Mouse (Mus musculus): ENCODE measurements around the gene Ceacam1.
"Not testable (repeated sequence)": the region's sequence is repeated elsewhere in the genome, so short reads cannot be mapped to it uniquely, and the experiment has no call there.

The Ceacam1 gene

GRCm38 (mm10) chr7:25477091-25477751, at the start of gene Ceacam1:
Gene Ceacam1 (minus strand): TSS chr7:25477603.
- DNase-seq, result not testable (repeated sequence)

- DNase-seq, result not testable (repeated sequence)
Observed at GRCm38 (mm10) chr7:25516070-25516777, 38.8 kb upstream of the Ceacam1 start.

- not testable (repeated sequence) for DNase-seq
Observed at GRCm38 (mm10) chr7:25515667-25516066, 38.3 kb upstream of the Ceacam1 start.

GRCm38 (mm10) chr7:25509925-25510324, 32.5 kb upstream of the Ceacam1 start:
- no peak for DNase-seq

- no peak for DNase-seq
Observed at GRCm38 (mm10) chr7:25494649-25495048, 17.2 kb upstream of the Ceacam1 start.

- DNase-seq, result not testable (repeated sequence)
Observed at GRCm38 (mm10) chr7:25490698-25491097, 13.3 kb upstream of the Ceacam1 start.

- DNase-seq, result not testable (repeated sequence)
Observed at GRCm38 (mm10) chr7:25489382-25489781, 12.0 kb upstream of the Ceacam1 start.

GRCm38 (mm10) chr7:25486186-25486585, 8.8 kb upstream of the Ceacam1 start:
- DNase-seq, result no peak

GRCm38 (mm10) chr7:25485061-25485460, 7.7 kb upstream of the Ceacam1 start:
- DNase-seq, result no peak

GRCm38 (mm10) chr7:25483133-25483735, 5.8 kb upstream of the Ceacam1 start:
- DNase-seq, result no peak

GRCm38 (mm10) chr7:25480791-25481190, 3.4 kb upstream of the Ceacam1 start:
- DNase-seq, result not testable (repeated sequence)

- DNase-seq, result no peak
Observed at GRCm38 (mm10) chr7:25479440-25479839, 2.0 kb upstream of the Ceacam1 start.

GRCm38 (mm10) chr7:25477752-25478093, 320 bp upstream of the Ceacam1 start:
- not testable (repeated sequence) for DNase-seq

GRCm38 (mm10) chr7:25471821-25472220, 5.6 kb downstream of the Ceacam1 start:
- not testable (repeated sequence) for DNase-seq

- not testable (repeated sequence) for DNase-seq
Observed at GRCm38 (mm10) chr7:25465586-25465985, 11.8 kb downstream of the Ceacam1 start.

GRCm38 (mm10) chr7:25465010-25465409, 12.4 kb downstream of the Ceacam1 start:
- no peak for DNase-seq

GRCm38 (mm10) chr7:25462033-25462337, 15.4 kb downstream of the Ceacam1 start:
- DNase-seq, result not testable (repeated sequence)

- peak; percentile 12 for DNase-seq
Observed at GRCm38 (mm10) chr7:25461336-25462032, 15.9 kb downstream of the Ceacam1 start.

GRCm38 (mm10) chr7:25452103-25452502, 25.3 kb downstream of the Ceacam1 start:
- no peak for DNase-seq

- DNase-seq, result no peak
Observed at GRCm38 (mm10) chr7:25449913-25450890, 27.2 kb downstream of the Ceacam1 start.

- DNase-seq, result no peak
Observed at GRCm38 (mm10) chr7:25440816-25441153, 36.6 kb downstream of the Ceacam1 start.
